Mouse (Mus musculus) cerebellum, postnatal 14 days (tissue): ENCODE measurements at regions not wholly inside any gene's neighbourhood (a gene's known extent, or its start where the extent isn't known, plus 50 kb on each side); places are given as distances from the start of the nearest gene placed in this dataset.

ENCODE experiments used
- DNase-seq, 2 experiments: peaks; one replicate each; pipeline ENCODE4 v3.0.0; 2021; ENCODE audit warnings: mixed read lengths in 2 of 2

GRCm38 (mm10) chr4:9935949-9936348 lies 938.3 kb upstream of the 2610301B20Rik start:
- peak; percentile 52 to 60 for DNase-seq

GRCm38 (mm10) chr4:9951441-9951840 lies 922.9 kb upstream of the 2610301B20Rik start:
- no peak for DNase-seq

DNA sequence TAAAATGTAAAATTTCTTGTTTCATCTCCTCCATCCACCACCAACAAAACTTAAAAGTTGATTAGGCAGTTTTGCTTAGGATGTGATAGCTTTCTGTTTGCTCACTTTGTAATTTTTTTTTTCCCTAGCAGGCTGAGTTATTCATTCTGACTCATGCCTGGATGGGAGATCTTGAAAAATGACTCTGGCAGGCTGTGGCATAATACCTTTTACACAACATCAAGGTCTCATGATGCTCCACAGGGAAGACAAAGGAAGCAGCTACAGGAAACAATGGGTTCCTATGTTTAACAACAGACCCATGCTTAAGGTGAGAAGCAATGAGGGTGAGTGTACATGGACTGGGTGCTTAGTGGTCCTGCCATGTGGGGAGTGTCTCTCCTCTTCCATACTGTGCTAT lies 899.7 kb upstream of the 2610301B20Rik start:
- no peak for DNase-seq

DNA sequence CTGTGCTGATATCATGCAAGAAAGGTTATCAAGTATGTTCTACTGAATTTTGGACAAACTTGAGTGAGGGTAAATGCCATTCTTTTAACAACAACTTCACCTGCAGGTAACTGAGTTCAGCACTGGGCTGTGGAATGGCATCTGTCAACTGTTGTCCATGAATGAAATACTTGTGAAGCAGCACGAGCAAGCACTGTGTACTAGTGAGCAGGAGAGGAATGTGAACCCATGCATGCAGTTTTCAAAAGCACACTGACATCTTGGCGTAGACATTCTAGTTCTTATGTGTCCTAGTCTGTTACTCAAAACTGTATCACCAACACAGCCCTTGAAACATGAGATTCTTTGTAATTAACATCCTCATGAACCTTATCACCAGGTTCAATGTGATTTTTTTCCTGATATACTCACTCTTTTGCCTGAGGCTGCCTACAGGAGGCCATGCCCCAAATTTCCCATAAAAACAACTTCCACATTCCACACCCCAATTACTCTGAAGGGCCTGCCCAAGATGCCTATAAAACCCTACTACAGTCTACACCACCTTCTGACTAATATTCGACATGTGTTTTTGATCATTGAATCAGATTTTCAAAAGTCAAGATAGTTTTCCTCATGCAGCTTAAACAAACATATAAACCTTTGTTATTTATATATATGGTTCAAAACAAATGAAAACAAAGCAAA lies 892.8 kb upstream of the 2610301B20Rik start:
- DNase-seq = no peak

DNA sequence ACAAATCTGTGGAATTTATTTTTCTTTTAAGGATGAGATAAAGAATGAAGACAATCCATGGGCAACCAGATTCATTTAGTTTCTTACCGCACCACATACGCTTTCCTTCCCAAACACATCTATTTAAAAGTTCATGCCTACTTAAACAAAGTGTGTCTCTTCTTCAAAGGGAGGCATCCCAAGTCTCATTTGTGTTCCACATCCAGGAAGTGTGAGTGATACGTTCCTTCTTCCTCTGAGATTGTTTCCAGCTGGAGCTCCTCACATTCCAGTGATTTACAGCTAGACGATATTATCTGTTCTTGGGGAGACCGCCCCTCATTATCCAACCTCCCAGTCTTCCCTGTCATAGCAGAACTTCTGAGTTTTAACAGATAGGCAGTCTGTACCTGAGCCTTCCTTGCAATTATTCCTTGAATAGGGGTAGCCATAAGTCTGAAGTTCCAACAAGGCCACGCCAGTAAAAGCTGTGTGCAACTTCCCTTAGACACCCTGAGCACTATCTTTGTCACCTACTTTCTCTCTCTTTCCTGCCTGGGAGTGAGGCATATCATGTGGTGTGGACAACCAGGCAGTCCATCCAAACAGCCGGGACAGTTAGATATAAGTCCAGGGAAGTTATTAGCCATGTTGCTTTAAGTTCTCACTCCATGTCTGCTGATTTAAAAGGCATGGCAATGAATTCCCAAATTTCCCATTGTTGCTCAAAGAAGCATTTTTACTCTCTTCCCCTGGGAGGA lies 891.3 kb upstream of the 2610301B20Rik start:
- DNase-seq = no peak

GRCm38 (mm10) chr4:9993871-9994270 lies 880.4 kb upstream of the 2610301B20Rik start:
- no peak for DNase-seq

- no peak for DNase-seq
Measured at GRCm38 (mm10) chr4:9994466-9994865, 879.8 kb upstream of the 2610301B20Rik start.

GRCm38 (mm10) chr4:10030316-10030715 lies 844.0 kb upstream of the 2610301B20Rik start:
- no peak for DNase-seq

- peak; percentile 38 to 48 for DNase-seq
Measured at GRCm38 (mm10) chr4:10031764-10032163, 842.5 kb upstream of the 2610301B20Rik start.

GRCm38 (mm10) chr4:10035336-10035735 lies 839.0 kb upstream of the 2610301B20Rik start:
- DNase-seq = peak; percentile 4 to 5

- no peak for DNase-seq
Measured at GRCm38 (mm10) chr4:10041301-10042093, 832.8 kb upstream of the 2610301B20Rik start.

GRCm38 (mm10) chr4:10048770-10049169 lies 825.5 kb upstream of the 2610301B20Rik start:
- no peak for DNase-seq

GRCm38 (mm10) chr4:10049411-10049810 lies 824.9 kb upstream of the 2610301B20Rik start:
- no peak for DNase-seq

DNA sequence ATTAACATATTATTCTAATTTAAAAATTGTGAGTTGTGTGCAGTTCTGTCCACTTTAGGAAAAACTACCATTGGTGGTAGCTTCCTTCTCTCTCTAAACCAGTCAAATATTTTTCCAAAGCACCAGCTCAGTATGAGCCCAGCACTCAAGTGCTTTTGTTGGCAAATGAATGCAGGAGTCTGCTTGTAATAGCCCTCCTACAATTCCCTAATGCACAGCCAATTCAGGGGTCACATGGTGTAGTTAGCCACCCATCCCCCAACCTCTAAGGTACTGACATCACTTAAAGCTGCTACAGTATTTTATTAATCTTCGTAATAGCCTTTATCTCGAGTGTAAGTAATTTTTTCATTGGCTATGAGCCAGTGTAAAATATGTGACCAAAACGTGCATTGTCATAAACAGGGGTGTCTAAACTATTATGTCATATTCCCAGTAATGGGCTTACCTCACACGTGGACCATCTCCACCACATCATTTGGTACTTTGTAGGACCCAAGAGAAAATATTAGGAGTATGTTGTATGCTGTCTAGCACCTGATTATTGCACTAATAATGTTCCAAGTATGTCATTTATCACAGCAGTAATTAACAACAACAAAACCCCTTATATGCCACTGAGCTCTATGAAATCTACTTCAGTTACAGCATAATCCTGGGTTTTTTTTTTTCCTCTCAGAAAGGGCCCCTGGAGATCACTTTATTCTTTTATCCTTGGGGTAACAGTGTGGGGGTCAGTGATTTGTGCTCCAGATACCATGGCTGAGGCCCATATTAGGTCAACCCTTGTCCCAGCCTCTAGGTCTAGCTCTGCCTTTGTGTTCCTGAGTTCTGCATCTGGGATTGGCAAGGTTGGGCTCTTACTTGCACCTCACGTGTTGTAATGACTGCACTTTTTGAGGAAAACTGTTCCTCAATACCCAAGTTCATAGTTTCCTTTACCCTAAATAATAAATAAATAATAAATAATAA lies 822.7 kb upstream of the 2610301B20Rik start:
- DNase-seq = peak; percentile 9 to 16

DNA sequence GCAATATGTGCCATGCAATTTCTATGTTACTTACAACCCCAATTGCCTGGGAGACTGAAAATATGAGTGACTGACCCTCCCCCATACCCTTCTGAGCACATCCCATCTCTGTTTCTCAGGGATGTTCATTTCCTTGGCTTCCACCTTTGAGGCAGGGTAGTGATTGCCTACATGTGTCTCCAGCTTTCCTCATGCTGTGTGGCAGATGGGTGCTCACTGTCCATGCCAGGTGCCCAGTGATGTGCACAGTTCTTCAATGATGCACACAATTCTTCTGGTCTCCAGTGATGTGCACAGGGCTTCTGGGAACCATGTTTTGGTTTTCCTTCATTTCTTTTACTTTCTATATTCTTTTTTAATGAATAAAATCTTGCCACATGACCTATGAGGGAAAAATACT lies 821.4 kb upstream of the 2610301B20Rik start:
- DNase-seq = peak; percentile 18 to 21

DNA sequence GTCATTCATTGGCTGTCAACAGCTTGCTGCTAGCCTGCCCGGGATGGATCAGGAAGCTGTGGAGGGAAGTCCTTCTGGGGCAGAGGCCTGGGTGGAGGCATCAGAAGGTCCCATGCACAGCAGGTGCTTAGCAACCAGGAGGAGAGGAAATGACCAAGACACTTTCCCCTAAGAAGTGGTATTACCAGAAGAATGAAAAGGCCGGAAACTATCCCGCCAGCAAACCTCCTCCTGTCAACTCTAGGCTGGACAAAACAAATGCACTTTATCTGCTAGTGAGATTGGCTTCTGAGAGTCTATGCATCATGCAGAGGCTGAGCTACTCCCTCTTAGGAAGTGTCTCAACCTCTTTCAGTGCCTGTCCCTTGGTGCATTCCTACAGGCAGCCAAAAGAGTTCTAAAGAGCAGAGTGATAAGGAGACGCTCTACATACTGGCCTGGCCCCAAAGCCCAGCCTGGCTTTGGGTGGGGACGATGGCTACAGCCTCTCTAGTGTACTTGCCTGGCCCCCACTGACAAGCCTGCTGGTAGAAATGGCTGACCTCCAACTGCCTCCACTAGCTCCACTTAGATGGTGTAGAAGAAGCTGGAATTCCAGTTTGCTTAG lies 801.7 kb upstream of the 2610301B20Rik start:
- DNase-seq = peak; percentile 5 to 10

DNA sequence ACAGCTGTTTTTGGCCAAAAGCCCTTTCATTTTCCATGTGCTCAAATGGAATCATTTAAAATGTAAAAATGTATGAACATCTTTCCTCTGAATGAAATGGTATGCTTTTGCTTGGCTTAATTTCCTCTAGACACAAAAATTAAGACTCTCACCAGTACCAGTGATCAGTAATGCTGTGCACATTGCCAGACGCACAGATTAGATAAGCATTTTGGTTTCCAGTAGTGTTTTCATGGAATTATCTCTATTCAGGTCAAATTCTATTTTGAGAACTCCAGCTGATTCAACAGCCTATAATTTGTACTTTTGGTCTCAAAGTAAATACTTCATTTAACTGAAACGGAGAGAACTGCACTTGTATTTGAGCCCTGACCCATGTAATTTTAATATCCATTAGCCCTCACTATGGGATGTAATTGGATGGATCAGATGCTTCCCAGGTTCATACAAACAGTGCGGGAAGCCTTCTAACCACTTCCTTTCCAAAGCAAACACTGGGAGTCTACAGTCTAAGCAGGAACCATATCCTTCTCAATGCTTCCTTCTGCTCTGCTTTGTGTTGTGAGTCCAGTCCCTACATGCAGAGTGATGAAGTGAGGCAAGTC lies 794.6 kb upstream of the 2610301B20Rik start:
- no peak for DNase-seq

GRCm38 (mm10) chr4:10114831-10115230 lies 759.5 kb upstream of the 2610301B20Rik start:
- no peak for DNase-seq

DNA sequence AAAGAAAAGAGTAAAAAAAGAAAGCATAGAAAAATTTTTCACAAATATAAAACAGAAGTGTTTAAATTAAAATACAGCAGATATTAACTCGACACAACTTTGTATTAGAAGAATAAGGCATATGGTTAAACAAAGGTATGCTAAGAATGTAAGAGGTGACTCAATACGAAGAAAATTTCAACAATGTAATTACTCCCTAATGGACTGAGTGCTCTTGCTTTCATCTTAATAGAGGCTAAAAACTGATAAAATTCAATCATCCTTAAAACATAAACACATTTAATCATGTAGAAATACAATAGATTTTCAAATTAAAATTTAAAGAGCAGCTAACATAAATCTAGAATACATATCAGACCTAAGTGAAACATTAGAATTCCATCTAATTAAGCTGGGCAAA lies 756.3 kb upstream of the 2610301B20Rik start:
- DNase-seq = no peak

DNA sequence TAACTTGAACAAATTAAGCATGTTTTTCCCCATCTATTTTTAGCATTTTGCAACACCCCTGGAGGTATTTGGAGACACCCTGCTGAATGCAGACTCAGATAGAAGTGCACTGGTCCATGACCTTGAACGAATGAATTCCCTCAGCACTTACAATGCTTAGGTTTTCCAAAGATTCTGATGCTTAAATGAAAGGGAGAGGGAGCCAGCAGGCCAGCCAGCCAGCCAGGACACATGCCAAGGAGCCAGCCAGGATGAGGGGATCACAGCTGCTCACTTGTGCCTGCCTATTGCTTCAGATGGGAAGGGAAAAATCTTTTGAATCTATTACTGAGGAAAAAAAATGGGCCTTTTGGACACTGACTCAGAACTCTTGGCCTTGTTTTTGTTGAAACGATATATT lies 750.0 kb upstream of the 2610301B20Rik start:
- DNase-seq = peak; percentile 81 to 85

GRCm38 (mm10) chr4:10141238-10141934 lies 732.9 kb upstream of the 2610301B20Rik start:
- no peak for DNase-seq
